Mouse (Mus musculus) neural tube, embryonic 11.5 days (tissue): Measurements from ENCODE around the gene Nhsl1. TPM values are rescaled to one million over a fixed set of nuclear protein-coding genes. Genes with fewer than 3 reads are reported as not detected.

ENCODE experiments used
- ATAC-seq: fragments of 200-750 bp; cut with Nextera tagmentation; 2 replicates; pipeline ENCODE4 v1.8.0; 2017; ENCODE audit warnings: moderate number of reproducible peaks, mild to moderate bottlenecking, moderate TSS enrichment, moderate library complexity; ENCODE audit not compliant: insufficient read depth, low FRiP score, low TSS enrichment
- DNase-seq: peaks from one replicate; pipeline ENCODE4 v3.0.0-alpha.2; 2015; ENCODE audit warnings: low spot score
- H3K27ac ChIP-seq: fragments of 300-500 bp; sonication (generic); 2 replicates; pipeline ENCODE4 v1.5.1; 2014; ENCODE audit warnings: low read depth, mild to moderate bottlenecking, low read length
- H3K27me3 ChIP-seq: fragments of 300-500 bp; sonication (generic); 2 replicates; pipeline ENCODE4 v1.6.1; 2014; ENCODE audit warnings: mild to moderate bottlenecking, low read length, mixed read lengths; ENCODE audit not compliant: control insufficient read depth, insufficient read depth
- H3K36me3 ChIP-seq: fragments of 300-500 bp; sonication (generic); 2 replicates; pipeline ENCODE4 v1.6.1; 2014; ENCODE audit warnings: mild to moderate bottlenecking, low read length, moderate library complexity, mixed read lengths; ENCODE audit not compliant: control insufficient read depth, insufficient read depth
- H3K4me1 ChIP-seq: fragments of 300-500 bp; sonication (generic); 2 replicates; pipeline ENCODE4 v1.6.1; 2014; ENCODE audit warnings: low read length, mixed read lengths; ENCODE audit not compliant: control insufficient read depth, insufficient read depth
- H3K4me2 ChIP-seq: fragments of 300-500 bp; sonication (generic); 2 replicates; pipeline ENCODE4 v1.6.1; 2014; ENCODE audit warnings: low read depth, mild to moderate bottlenecking, moderate library complexity
- H3K4me3 ChIP-seq: fragments of 300-500 bp; sonication (generic); 2 replicates; pipeline ENCODE4 v1.5.1; 2014; ENCODE audit warnings: low read depth, low read length
- H3K9ac ChIP-seq: fragments of 300-500 bp; sonication (generic); 2 replicates; pipeline ENCODE4 v1.6.1; 2014; ENCODE audit warnings: mild to moderate bottlenecking, low read length
- H3K9me3 ChIP-seq: fragments of 300-500 bp; sonication (generic); 2 replicates; pipeline ENCODE4 v1.6.1; 2016; ENCODE audit warnings: low read length; ENCODE audit not compliant: control insufficient read depth
- WGBS: fragments of 180-500 bp; shearing (Covaris S2); extraction: QIAGEN DNeasy Blood & Tissue Kit; methylation state at CpG from one replicate; pipeline ENCODE4 v1.1.7; 2014; 5-methylcytosine and 5-hydroxymethylcytosine counted together
- polyA plus RNA-seq: library from polyadenylated mRNA; unstranded; fragments of >200 nt; fragmentation: Nextera tagmentation; extraction: Ambion mirVana; gene quantifications from 2 replicates; pipeline ENCODE4 v1.2.1, GENCODE M21; 2014

Nhsl1 gene
- polyA plus RNA-seq, 1 experiment from 2014 or later, result 19.6 TPM

DNA sequence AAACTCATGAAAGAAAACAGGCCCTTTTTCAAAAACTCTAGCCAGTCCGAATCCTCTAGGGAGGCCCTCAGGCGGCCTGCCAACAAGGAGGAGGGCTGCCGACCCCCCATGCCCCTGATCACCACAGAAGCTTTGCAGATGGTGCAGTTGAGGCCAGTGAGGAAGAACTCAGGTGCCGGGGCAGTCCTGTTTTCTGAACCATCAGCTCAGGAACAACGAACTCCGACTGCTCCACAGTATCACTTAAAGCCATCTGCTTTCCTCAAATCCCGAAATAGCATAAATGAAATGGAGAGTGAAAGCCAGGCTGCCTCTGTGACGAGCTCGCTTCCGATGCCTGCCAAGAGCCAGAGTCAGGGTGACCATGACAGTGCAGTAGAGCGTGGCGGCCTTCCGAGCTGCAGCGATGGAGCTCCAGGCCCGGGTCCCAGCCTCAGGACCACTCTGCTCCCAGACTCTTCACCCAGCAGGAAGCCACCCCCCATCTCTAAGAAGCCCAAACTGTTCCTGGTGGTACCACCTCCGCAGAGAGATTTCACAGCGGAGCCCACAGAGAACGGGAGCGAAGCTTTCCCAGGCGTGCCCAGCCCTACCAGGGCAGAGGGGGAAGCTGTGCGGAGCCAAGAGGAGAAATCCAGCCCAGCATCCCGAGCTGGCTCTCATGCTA is 207.5 kb downstream of the Nhsl1 start:
- 88% methylated on average over 22 of the region's 22 CpGs for WGBS
- no peak overlapping the region for H3K4me2 ChIP-seq
- H3K27me3 ChIP-seq, result no peaks in the 10 kb centered on the region
- H3K4me1 ChIP-seq, result no peaks in the 10 kb centered on the region
- ATAC-seq, result no peak; the same call in 1 of the 2 replicates
- H3K27ac ChIP-seq, result no peak overlapping the region
- no peak for DNase-seq
- H3K4me3 ChIP-seq, result no peak overlapping the region
- H3K9me3 ChIP-seq, result no peaks in the 10 kb centered on the region
- no peak overlapping the region for H3K9ac ChIP-seq
- peaks cover 7% of the 10 kb centered on the region for H3K36me3 ChIP-seq

DNA sequence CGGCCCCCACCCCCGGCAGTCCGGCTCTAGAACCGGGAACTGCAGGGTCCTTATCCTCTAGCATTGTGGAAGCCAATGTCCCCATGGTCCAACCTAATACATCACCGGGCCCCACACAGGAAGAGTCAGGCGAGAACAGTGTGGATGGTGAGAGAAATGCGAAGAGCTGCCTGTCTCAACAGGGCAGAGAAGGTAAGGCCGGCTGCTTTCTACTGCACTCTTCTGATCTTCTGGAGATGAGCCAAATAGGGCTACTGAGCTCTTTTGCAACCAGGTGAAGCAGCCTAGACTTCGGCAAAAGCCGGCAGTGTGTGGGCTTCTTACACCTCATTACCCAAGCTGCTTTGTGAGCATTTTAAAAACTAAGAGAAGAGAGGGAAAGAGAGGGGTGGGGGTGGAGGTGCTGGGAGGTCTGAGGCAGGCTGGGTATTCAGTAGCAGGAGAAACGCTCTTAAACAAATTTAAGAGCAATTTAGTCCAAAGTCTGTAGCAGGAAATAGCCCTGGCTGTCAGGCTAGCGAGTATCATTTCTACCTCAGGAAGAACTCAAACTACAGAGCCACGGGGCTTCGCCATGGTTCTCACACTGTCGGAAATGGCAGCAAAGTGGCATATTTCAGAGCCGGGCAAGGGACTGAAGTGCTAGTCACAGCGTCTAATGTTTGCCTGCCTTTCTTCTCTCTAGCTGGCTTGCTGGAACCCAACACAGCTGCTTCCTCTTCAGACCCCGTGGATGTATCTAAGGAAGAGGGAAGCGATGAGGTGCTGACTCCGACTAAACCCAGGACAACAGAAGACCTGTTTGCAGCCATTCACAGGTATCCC is 208.3 kb downstream of the Nhsl1 start:
- no peak overlapping the region for H3K4me3 ChIP-seq
- H3K4me2 ChIP-seq, result no peak overlapping the region
- DNase-seq (no peak), ATAC-seq (peak; percentile 48; the same call in 1 of the 2 replicates)
- H3K4me1 ChIP-seq, result no peaks in the 10 kb centered on the region
- H3K36me3 ChIP-seq, result peaks cover 9% of the 10 kb centered on the region
- WGBS, result 72% methylated on average over 20 of the region's 20 CpGs
- no peaks in the 10 kb centered on the region for H3K9me3 ChIP-seq
- H3K9ac ChIP-seq, result no peak overlapping the region
- H3K27me3 ChIP-seq, result no peaks in the 10 kb centered on the region
- no peak overlapping the region for H3K27ac ChIP-seq

DNA sequence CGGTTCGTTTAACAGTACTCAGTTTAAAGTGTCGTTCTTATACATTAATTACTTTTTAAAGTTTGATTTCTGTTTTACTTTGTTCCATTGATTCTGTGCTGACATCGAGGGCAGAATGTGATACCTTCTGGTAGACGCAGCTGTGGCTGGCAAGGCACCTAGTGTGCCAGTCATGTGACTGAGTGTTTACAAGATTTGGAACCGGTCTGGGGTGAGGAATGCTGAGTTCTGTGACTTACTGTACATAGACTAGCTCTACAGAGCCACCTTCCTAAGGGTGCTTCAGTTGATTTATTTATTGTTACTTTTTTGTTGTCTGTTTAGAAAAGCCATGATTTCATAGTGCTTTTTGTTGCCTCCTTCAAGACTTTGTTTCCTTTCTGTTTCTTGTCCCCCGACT is 209.0 kb downstream of the Nhsl1 start:
- Histone ChIP-seq H3K27ac (no peak overlapping the region), H3K27me3 (no peaks in the 10 kb centered on the region), H3K9me3 (no peaks in the 10 kb centered on the region), H3K4me3 (no peak overlapping the region), H3K36me3 (peaks cover 9% of the 10 kb centered on the region), H3K9ac (no peak overlapping the region), H3K4me2 (no peak overlapping the region), H3K4me1 (no peaks in the 10 kb centered on the region)
- DNase-seq (no peak), ATAC-seq (no peak)
- WGBS, result 82% methylated on average over 7 of the region's 7 CpGs

DNA sequence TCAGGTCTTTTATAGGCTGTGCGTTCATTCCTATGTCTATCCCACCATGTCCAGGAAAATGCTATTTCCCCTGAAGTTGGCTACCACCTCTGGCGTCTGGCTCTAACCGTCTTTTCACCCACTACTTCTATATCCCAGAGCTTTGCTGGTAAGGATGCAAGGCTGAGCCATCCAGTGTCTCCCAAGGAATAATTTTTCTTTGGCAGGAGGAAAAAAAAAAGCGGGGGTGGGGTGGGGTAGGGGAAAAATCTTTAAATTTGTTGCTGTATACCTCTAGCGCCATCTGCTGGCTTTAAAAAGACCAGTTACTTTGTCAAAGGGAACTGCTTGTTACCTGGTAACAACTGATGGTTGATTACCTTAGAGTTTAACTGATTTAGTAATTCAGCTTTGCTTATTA is 209.7 kb downstream of the Nhsl1 start:
- ATAC-seq, result no peak
- peak; percentile 27 for DNase-seq
- no peaks in the 10 kb centered on the region for H3K27me3 ChIP-seq
- H3K36me3 ChIP-seq, result peaks cover 9% of the 10 kb centered on the region
- H3K4me3 ChIP-seq, result no peak overlapping the region
- no peak overlapping the region for H3K9ac ChIP-seq
- 57% methylated on average over 5 of the region's 5 CpGs for WGBS
- H3K4me1 ChIP-seq, result no peaks in the 10 kb centered on the region
- no peak overlapping the region for H3K27ac ChIP-seq
- H3K9me3 ChIP-seq, result no peaks in the 10 kb centered on the region
- no peak overlapping the region for H3K4me2 ChIP-seq

DNA sequence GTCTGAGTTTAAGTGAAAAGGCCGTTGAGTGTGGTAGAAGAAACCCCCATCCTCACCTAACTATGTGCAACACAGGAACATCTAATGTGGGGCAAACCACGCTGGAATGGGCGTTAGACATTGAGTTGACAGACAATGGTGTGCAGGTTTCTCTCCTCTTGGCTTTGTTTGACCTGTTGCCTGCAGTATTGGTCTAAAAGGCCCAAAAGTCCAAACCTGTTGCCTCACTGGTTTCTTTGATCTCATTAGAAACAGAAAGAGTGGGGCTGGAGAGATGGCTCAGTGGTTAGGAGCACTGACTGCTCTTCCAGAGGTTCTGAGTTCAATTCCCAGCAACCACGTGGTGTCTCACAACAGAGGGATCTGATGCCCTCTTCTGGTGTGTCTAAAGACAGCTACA is 210.4 kb downstream of the Nhsl1 start:
- H3K9ac ChIP-seq, result no peak overlapping the region
- no peaks in the 10 kb centered on the region for H3K9me3 ChIP-seq
- H3K4me1 ChIP-seq, result no peaks in the 10 kb centered on the region
- ATAC-seq, result no peak
- H3K36me3 ChIP-seq, result peaks cover 5% of the 10 kb centered on the region
- no peaks in the 10 kb centered on the region for H3K27me3 ChIP-seq
- no peak overlapping the region for H3K4me3 ChIP-seq
- H3K4me2 ChIP-seq, result no peak overlapping the region
- H3K27ac ChIP-seq, result no peak overlapping the region
- WGBS, result 83% methylated on average over 4 of the region's 4 CpGs
- no peak for DNase-seq

DNA sequence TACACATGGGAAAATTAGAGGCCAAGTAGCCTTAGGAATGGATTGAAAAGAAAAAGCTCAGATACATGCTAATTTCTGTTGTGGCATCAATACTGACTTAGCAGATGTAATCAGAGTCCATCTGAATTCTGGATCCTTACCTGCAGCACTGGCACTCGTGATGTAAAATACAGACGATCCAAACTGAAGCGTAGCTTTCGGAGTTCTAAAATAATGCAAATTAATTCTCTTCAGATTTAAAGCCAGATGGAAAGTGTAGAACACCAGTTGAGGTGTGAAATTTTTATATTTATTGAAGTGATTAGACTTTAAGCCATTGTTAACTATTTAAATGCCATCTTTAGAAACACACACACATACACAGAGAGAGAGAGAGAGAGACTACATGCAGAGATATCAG is 211.4 kb downstream of the Nhsl1 start:
- WGBS, result 94% methylated on average over 4 of the region's 4 CpGs

DNA sequence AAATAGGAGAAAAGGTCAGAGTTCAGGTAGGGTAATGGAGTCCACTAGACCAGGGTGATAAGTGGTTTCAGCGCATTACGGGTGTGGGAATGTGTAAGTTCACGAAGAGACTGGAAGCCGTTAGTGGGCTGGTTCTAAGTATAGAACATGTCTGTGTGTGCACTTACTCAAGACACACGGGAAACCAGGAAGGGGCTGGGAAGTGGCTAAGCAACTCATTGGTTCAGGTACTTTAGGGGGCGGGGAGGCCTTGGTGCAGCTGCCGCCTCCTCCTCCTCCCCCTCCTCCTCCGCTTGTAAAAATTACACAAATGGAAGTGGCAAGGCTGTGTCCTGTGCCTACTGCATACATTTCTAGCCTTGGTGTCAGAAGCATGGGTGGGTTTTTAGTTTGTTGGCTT is 213.5 kb downstream of the Nhsl1 start:
- no peak for DNase-seq
- Histone ChIP-seq H3K4me1 (no peaks in the 10 kb centered on the region), H3K9ac (no peak overlapping the region), H3K27me3 (no peaks in the 10 kb centered on the region), H3K36me3 (peaks cover 2% of the 10 kb centered on the region), H3K4me3 (no peak overlapping the region), H3K27ac (no peak overlapping the region), H3K4me2 (no peak overlapping the region), H3K9me3 (no peaks in the 10 kb centered on the region)
- no peak for ATAC-seq
- WGBS, result 71% methylated on average over 8 of the region's 8 CpGs

More for the DNA sequence above, 211.4 kb downstream of the Nhsl1 start:
- H3K27ac ChIP-seq, result no peak overlapping the region
- no peak overlapping the region for H3K4me3 ChIP-seq
- peaks cover 3% of the 10 kb centered on the region for H3K36me3 ChIP-seq
- no peak overlapping the region for H3K4me2 ChIP-seq
- no peak overlapping the region for H3K9ac ChIP-seq
- no peaks in the 10 kb centered on the region for H3K4me1 ChIP-seq
- DNase-seq (no peak), ATAC-seq (no peak)
- no peaks in the 10 kb centered on the region for H3K9me3 ChIP-seq
- H3K27me3 ChIP-seq, result no peaks in the 10 kb centered on the region

DNA sequence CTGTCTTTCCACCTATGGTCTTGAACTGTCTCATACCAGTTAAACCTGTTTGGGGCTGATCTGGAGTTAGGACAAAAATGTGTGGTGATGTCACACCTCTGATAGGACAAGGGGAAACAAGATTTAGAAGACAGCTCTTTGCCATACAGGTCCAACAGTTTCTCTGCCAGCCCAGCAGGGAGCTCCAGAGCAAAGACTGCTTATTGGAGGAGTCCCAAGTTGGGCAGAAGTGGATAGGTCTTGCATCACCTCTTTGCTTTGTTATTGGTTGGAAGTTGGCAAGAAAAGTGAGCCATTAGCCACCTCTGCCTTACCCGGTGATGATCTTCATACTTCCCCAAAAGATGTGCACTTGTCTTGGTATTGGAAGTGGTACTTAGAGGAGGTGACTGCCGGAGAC is 218.1 kb downstream of the Nhsl1 start:
- Histone ChIP-seq H3K36me3 (peaks cover under 1% of the 10 kb centered on the region; the same call in 1 of the 2 replicates), H3K4me1 (no peaks in the 10 kb centered on the region), H3K9ac (no peak overlapping the region), H3K4me2 (no peak overlapping the region), H3K27ac (no peak overlapping the region), H3K27me3 (no peaks in the 10 kb centered on the region), H3K4me3 (no peak overlapping the region), H3K9me3 (no peaks in the 10 kb centered on the region)
- DNase-seq (no peak), ATAC-seq (no peak)
- WGBS, result 87% methylated on average over 2 of the region's 2 CpGs

DNA sequence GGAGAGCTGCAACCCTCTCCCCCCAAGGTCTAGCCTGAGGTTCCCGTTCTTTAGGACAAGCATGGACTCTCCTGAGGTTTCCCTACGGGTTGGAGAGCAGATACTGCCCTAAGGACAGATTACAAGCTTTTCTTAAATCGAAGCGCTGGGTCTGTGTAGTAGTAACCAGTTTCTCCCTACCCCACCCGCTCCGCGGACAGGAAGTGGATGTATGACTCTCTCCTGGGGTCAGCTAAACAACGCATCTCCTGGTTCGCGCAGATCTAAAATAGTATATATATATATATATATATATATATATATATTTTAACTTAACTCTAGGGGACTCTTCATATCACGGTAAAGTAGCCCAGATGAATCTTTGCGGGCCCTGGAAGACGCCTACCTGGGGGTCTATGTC is 226.5 kb downstream of the Nhsl1 start:
- no peaks in the 10 kb centered on the region for H3K36me3 ChIP-seq
- 4% methylated on average over 13 of the region's 13 CpGs for WGBS
- no peaks in the 10 kb centered on the region for H3K9me3 ChIP-seq
- no peaks in the 10 kb centered on the region for H3K4me1 ChIP-seq
- H3K4me3 ChIP-seq, result peak overlapping the region; percentile 46
- no peaks in the 10 kb centered on the region for H3K27me3 ChIP-seq
- DNase-seq (peak; percentile 13), ATAC-seq (no peak)
- peak overlapping the region; percentile 68 for H3K4me2 ChIP-seq
- H3K9ac ChIP-seq, result peak overlapping the region; percentile 60
- H3K27ac ChIP-seq, result no peak overlapping the region
